Mouse (Mus musculus): ENCODE measurements at regions not wholly inside any gene's neighbourhood (a gene's known extent, or its start where the extent isn't known, plus 50 kb on each side); places are given as distances from the start of the nearest gene placed in this dataset.

GRCm38 (mm10) chr3:149246935-149247625, 256.7 kb upstream of the Adgrl2 start:
- no peak for TF ChIP-seq GATA1 (IDR thresholded peaks at IDR 0.05; ENCODE audit: borderline replicate concordance, low read length)
- TF ChIP-seq FLI1 (IDR thresholded peaks at IDR 0.05; ENCODE audit: low read length) = no peak

Measured in megakaryocyte, embryonic 14.5 days (primary cell).